Mouse (Mus musculus): ENCODE measurements around the gene Ruvbl2.

The Ruvbl2 gene

DNA sequence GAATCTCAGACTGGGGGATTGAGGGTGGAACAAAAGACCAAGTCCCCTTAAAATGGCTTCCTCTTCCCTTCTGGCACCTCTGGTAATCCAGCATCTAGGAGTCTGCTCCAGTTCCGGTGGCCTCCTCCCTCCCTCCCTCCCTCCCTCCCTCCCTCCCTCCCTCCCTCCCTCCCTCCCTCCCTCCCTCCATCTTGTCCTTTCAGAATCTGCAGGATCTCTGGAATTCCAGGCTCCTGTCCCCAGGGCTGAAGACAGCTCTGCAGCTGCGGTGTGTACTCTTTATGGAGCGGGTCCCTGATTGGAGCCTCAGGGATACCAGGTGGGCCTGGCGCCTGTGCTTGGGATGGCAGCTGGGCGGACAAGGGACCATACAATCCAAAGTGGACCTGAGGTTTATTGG, 23.4 kb upstream of the Ruvbl2 start:
- DNase-seq (ENCODE audit: low spot score in 2 of 2), result no peak

- no peak for DNase-seq (ENCODE audit: low spot score in 2 of 2)
Measured at GRCm38 (mm10) chr7:45460860-45461314, 23.0 kb upstream of the Ruvbl2 start.

DNA sequence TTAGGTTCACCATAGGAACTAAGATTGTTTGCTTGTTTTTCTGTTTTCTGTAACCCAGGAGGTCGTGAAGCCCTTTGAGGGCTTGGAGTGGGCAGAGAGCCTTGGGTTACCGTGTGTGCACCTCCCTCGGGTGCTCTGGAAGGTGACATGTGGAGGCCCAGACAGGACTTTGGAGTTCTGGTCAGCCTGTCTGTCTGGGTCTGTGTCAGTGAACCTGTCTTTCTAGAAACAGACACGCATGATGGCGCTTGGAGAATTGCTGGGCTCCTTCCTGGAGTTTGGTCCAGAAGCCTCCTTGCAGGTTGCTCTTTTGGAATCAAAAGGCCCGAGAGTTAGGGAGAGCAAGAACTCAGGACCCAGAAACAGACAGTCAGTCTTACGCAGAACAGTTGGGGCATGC, 22.5 kb upstream of the Ruvbl2 start:
- no peak for DNase-seq (ENCODE audit: low spot score in 2 of 2)

GRCm38 (mm10) chr7:45459564-45460140, 21.8 kb upstream of the Ruvbl2 start, which contains the start of gene Ftl1:
Ftl1 (minus strand) TSS chr7:45459884.
- DNase-seq (ENCODE audit: low spot score in 2 of 2), result peak; percentile 88 to 93

- DNase-seq (ENCODE audit: low spot score in 2 of 2), result peak in 1 of 2 experiments; percentile 62
Measured at GRCm38 (mm10) chr7:45458748-45459563, 21.1 kb upstream of the Ruvbl2 start.

GRCm38 (mm10) chr7:45457204-45458060, 19.5 kb upstream of the Ruvbl2 start:
- no peak for DNase-seq (ENCODE audit: low spot score in 2 of 2)

DNA sequence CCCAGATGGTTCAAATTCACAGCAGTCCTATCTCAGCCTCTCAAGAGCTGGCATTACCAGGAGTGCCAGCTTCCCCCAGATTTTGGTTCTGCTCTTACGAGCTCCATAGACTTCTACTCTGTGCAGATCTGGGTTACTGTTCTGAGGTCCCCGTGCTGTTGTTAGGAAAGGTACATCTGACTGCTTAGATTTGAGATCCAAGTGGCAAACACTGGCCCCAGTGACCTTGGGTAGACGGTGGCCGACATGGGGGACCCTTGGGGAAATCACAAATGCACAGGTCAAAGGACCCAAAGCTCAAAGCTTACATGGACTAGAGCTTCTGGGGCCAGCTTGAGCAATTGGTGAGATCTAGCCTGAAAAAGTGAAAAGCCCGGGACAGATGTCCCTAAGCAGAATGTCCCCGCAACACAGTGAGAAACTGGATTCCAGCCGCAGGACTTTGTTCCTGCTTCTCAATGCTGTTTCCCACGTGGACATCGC, 18.9 kb upstream of the Ruvbl2 start:
- no peak for DNase-seq (ENCODE audit: low spot score in 2 of 2)

DNA sequence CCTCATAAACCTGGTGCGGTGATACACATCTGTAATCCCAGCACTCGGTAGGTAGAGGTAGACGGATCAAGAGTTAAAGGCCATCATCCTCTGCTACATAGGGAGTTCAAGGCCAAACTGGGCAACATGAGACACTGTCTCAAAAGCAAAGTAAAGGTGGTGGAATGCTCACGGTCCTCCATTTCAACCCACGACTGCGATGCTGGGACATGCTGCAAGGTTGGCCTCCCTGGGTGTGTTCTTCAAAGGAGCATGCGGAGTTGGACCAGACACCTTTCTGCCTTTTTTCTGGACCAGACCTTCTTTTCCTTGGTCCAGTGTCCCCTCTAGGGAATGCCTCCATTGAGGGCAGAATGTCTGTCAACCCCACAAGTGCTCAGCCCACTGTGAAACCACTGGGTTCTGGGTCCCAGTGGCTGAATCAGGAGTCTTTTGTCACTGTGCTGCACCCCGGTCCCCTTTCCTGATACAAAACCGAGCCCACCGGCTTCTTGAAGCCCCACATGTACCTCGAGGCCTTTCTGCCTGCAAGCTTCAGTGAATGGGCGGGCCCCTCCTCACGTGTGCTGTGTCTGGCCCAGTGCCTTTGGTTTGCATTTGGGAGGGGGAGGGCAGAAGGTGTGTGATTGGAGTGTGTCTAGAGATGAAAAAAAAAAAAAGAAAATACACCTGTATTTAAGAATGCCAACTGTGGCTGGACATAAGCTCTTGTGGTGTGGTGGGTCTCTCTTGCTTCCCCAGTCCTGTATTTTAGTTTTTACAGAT, 18.2 kb upstream of the Ruvbl2 start:
- DNase-seq (ENCODE audit: low spot score in 2 of 2), result no peak

GRCm38 (mm10) chr7:45454971-45455370, 17.1 kb upstream of the Ruvbl2 start:
- DNase-seq (ENCODE audit: low spot score in 2 of 2), result no peak

GRCm38 (mm10) chr7:45451344-45451982, 13.6 kb upstream of the Ruvbl2 start:
- peak; percentile 79 to 83 for DNase-seq (ENCODE audit: low spot score in 2 of 2)

DNA sequence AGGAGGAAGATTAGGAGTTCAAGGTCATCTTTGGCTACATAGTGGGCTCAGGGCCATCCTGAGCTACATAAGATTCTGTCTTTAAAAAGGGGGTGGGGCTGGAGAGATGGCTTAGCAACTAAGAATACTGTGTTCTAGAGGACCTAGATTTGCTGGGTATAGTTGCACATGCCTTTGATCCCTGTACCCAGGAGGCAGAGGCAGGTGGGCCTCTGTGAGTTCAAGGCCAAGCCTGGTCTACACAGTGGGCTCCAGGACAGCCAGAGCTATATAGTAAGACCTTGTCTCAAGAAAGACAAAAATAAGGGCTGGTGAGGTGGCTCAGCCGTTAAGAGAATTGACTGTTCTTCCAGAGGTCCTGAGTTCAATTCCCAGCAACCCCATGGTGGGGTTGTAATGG, 12.1 kb upstream of the Ruvbl2 start:
- DNase-seq (ENCODE audit: low spot score in 2 of 2), result no peak

DNA sequence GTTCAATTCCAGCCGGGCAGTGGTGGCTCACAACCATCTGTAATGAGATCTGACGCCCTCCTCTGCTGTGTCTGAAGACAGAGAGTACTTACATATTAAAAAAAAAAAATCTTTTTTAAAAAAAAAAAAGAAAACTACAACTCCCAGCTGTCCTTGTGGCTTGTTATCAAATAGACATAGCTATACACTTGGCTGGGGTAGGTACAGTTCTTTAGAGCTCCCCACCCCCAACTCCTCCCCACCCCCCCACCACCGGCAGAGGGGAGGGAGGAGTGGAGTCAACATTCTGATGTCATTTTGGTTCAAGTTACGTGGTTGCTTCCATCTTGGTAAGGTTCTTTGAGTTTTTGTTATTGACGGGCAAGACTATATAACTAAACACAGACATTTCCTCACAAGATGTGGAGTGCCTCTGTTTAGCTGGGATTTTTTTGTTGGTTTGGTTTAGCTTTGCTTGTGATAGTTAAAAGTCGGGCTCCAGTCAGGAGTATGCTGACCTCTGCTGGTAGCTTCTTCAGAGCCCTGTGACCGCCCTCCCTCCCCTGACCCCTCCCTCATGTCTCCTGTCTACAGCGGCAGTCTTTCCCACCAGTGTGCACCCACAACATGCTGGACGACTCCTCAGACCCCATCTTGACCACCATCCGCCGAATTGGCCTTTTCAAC, 9.6 kb upstream of the Ruvbl2 start:
- DNase-seq (ENCODE audit: low spot score in 2 of 2), result no peak

DNA sequence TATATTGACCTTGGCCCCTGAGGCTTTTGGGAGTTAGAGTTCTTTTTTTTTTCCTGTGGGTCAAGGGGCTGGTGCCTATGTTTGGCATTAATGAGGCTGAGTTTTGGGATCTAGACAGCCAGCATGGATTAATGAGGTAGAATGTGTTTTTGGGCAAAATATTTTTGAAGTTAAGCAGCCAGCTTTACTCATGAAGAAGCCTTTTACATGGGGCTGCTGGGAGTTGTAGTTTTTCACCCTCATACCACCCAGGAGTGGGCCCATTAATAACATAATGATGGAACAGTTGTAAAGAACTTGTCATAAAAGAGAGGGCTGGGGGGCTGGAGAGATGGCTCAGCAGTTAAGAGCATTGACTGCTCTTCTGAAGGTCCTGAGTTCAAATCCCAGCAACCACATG, 8.7 kb upstream of the Ruvbl2 start:
- DNase-seq (ENCODE audit: low spot score in 2 of 2), result no peak

DNA sequence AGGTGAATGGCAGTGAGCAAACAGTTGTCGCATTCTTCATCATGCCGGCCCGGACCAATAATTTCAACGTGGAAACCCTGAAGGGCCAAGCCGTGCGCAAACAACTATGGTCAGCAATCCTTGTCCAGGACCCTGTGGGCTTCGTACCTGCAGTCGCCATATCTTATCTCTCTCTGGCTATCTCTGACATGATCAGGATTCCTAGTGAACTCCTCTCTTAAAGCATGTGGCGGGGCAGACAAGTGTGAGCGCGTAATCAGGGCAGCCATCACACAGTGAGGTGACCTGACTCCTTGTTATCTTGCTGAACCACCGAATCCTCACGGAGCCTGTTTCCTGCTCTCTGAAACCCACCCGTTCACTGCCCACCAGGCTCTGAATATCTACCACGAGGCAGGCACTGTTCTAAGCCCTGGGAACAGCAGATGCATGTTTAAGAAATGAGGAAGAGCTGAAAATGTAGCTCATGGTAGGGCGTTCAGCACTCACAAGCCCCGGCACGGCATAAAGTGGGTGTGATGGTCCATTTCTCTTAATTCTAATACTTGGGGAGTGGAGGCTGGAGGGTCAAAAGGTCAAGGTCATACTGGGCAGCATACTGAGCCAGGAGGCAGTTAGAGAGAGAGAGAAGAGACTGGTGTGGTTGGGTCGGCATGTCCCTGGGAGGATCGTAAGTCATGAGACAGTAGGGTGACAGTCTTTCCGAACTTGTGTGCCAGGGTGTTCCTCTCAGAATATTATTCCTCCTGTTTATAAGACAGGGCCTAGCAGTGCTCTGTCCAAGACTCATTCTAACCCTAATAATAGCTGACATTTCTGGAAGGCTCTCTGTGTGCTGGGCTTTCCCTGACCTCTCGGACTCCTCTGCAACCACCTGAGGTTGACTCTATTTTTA, 5.9 kb upstream of the Ruvbl2 start:
- no peak for DNase-seq (ENCODE audit: low spot score in 2 of 2)

GRCm38 (mm10) chr7:45437046-45437445, 850 bp downstream of the Ruvbl2 start:
- DNase-seq (ENCODE audit: low spot score in 2 of 2), result no peak

DNA sequence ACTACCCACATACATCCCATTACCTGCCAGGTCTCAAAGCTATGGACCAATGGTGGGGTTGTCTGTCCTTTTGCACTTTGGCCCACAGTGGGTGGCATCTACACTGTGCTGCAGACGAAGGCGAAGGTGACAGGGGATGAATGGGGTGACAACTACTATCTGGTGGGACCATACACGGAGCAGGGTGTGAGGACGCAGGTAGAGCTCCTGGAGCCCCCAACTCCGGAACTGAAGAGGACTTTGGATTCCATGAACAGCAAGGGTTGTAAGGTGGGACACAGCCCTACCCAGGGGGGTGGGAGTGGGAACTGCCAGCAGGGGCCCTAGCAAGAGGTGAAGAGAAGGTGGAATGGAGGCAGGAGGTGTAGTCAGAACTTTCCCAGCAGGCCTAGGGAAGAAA, 1.5 kb downstream of the Ruvbl2 start:
- DNase-seq (ENCODE audit: low spot score in 2 of 2), result no peak

- no peak for DNase-seq (ENCODE audit: low spot score in 2 of 2)
Measured at GRCm38 (mm10) chr7:45435038-45435437, 2.9 kb downstream of the Ruvbl2 start.

DNA sequence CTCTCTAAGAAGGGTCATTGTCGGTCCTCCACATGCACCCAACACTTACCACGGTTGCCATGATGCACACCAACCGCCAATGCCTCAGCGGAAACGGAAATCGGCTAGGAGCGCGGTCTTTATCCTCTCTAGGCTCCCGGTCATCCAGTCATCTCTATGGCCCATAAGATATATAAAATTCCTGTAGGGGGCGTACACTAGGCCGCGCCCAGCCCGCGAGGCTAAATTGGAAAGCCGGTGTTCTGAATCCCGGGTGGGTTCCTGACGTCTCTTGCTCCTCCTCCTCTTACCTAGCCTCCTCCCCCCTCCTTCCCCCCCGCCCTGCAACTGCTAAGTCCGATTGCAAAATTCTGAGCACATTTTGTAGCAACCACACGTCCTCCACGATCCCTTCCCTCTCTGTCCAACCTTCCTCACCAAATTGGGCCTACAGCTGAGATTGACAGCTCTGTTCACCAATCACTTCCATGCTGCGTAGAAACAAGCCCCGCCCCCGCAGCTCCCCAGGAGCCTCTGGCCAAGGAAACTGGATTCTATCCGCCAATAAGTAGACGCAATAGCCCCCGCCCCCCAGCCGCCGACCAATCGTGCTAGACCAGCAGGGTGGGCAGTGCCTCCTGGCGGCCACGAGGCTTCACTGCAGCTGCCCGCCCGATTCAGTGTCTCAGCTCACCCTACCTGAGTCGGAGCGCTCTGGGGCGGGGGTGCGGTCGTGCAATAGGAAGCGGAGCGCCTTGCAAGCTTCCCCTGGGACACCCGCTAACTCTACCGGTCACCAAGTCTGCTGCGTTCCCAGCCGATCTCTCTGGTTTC, 3.5 kb downstream of the Ruvbl2 start, which contains the start of gene Gys1:
Gene Gys1, plus strand, starts transcription at position 642 of the 813 bp plus-strand sequence.
- peak; percentile 100 for DNase-seq (ENCODE audit: low spot score in 2 of 2)
